Mouse (Mus musculus) heart, postnatal 25 days (tissue): Measurements from ENCODE around the gene Nsrp1. TPM values are rescaled to one million over a fixed set of nuclear protein-coding genes. Genes with fewer than 3 reads are reported as not detected.
A peak's percentile ranks its signal among the peaks of the same experiment; 100 is the strongest.
"Not testable (repeated sequence)": the region's sequence is repeated elsewhere in the genome, so short reads cannot be mapped to it uniquely, and the experiment has no call there.

Source experiments
- DNase-seq: peaks from one replicate; pipeline ENCODE4 v3.0.0; 2022; ENCODE audit warnings: low spot score
- intact Hi-C: fragments of 180-260 bp; cut with DNase I; formaldehyde crosslinking; loops from one replicate; pipeline ENCODE4 v1.15.1; 2025
- total RNA-seq, 2 experiments: library from RNA; stranded (reverse); gene quantifications; 2 replicates each; pipeline ENCODE4 v1.2.3; 2021

Gene Nsrp1
- total RNA-seq: 10 to 100 TPM in 1 of 2 experiments, 1 to 10 TPM in 1; 8.2 to 11.5 TPM

DNA sequence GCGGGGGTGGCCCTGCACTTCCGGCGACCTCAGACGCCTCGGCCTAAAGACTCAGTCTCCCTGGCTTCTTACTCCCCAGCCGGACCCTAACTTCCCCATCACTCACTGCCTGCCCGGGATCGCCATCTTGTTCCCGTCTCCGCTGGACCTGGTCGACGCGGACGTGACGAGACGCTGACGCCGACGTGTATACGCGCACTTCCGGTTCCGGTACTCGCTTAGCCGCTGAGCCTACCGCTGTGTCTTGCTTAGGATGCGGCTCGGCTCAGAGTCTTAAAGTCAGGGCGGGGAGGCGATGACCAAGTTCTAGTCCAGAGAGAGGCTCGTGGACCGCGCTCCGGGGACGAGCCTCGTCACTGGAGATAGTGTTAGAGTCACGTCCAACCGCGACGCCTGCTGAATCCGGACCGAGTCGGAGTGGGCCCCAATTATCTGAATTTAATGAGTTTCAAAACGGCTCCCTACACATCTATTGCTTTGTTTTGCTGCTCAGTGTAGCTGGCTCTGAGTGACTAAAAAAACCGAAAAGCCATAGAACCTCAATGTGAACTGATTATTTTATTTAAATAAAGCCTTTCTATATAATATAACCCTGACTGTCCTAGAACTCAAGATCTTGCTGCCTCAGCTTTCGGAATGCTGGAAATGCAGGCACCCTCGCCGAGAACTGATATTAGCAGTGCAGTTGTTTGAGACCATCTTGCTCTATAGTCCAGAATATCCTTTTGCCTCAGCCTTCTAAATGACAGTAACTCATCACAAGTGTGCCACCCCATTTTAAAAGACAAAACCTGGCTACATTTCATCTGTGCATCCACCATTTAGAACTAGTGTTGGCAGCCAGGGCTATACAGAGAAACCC is at the start of gene Nsrp1:
Gene Nsrp1, minus strand, starts transcription at position 163 of the 862 bp plus-strand sequence.
- intact Hi-C loops: no loop called here

DNA sequence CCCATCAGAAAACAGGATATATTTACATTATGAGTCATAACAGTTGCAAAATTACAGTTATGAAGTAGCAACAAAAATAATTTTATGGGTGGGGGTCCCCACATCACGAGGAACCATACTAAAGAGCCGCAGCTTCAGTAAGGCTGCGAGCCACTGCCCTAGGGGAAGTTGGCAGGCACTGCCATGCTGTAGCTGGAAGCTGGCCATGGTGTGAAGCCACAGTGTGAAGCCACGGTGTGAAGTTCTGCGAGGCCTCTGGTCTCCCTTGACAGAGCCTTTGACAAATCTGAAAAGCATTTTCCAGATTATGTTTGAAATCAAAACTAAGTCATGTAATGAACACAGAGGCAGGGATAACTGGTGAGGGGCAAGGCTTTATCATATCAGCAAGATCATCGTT is 32.9 kb upstream of the Nsrp1 start:
- intact Hi-C loops: no loop called here
- no peak for DNase-seq

More for the DNA sequence above, at the start of gene Nsrp1:
- DNase-seq: peak; percentile 89

DNA sequence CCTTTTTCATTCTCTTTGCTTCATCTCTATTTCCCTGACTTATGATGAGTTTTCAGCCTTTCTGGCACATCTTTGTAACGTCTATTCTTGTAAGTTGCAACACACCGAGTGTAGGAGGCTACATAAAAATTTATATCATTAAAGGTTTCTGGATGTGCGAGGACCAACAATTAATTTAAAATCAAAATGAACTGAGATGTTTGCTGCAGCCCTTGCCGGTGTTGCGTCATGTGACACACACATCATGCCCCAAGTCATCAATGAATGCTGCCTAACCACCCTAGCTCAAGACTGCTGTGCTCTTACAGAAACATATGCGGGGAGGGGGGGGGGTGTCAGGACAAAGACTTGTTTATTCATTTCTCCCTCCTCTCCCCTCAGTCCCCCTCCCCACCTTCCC is 30.2 kb upstream of the Nsrp1 start:
- intact Hi-C loops: no loop called here
- DNase-seq: no peak

DNA sequence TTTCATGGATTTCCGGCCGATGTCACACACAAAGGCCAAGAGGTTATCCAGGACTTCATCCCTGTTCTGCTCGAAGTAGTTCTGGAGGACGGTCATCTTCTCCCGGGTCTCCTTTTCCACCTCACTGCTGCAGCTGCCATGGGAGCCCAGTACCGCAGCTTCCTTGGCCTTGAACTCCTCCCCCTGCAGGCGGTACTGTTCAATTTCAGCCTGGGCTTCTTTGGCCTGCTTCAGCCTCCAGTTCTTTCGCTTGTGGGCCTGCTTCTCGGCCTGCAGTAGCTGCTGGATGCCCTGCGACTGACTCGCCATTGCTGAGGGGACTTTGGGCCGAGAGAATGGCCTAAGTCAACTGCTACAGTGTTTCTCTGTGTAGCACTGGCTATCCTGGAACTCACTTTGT is 29.6 kb upstream of the Nsrp1 start:
- DNase-seq, intact Hi-C loops: not testable (repeated sequence)

DNA sequence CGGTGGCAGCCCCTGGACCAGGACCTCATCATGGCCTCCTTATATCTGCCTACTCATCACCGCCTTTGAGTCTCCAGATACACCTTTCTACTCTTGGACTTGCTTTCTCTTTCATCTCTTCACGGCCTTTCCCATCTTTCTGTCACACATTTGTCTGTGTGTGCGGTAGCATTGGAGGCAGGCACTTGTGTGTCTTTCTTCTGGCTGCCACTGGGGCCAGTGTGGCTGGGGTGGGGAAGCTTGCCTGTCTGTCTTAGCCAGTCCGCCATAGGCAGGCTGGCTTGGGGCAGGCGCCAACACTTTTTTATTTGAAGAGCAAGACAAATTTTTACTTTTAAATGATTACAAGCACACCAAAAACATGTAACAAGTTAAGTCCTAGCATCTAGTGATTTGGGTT is 28.7 kb upstream of the Nsrp1 start:
- intact Hi-C loops: no loop called here
- no peak for DNase-seq

DNA sequence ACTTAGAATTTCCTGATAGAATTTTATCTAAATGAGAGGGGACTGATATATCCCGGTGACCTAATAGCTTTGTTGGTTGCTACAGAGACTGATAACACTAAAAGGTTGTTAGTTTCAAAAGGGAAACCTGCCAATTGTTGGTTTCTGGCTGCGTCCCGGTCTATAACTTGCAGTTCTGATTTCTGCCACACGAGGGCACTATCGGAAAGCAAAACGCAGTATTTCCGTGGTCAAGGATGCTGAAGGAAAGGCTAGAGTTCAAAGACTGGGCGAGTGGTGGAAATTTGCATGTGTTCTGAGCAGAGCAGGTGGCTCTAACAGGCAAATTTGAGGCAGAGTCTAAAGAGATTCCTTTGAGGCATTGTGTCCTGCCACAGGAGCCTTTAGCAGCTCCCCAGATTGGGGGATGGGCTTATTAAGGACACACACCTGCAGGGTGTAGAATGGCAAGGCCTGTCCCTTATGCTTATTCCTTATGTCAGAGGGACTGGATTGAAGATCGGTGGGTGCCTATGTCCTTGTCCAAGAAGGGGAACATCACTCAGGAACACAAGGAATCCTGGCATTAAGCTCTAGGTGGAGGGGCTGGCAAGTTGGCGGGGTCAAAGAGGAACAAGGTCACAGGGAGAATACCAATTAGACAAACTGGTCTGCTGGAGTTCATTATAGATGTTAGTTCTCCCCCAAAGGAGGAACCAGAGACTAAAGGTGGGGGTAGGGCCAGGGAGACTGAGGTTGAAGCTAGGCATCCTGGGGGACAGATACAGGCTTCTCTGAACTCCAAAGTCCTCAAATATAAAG is 22.1 kb upstream of the Nsrp1 start:
- intact Hi-C loops: loop anchor here (1.0 to 5.0 kb wide), 3 partner anchors 114 to 367 kb away; no protein-coding TSS in a partner anchor
- DNase-seq: peak; percentile 42

DNA sequence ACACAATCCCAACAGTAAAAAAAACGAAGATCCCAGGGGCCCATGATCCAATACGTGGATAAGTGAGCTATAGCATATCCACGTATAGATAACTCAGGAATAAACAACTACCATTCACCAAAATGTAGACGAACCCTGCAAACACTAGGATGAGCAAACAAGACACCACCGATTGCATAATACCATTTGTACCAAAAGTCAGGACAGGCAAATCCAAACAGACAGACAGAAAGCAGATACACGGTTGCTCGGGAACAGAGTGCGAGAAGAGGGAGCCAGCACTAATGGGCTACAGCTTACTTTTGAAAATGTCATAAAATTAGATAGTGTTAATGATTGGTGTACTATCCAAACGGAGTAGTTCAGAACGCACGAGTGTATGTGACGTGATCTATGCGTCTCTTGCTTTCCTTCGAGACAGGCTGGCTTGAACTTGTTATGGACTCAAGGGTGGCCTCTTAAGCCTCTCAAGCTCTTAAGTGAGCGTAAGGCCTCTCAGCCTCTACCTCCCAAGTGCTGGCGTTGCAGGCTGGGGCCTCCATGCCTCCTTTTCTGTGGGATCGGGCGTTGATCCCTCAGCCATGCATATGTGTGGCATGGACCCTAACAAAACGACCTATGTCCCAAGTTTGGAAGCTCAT is 20.2 kb upstream of the Nsrp1 start:
- intact Hi-C loops: loop anchor here (5.0 kb wide), 1 partner anchor 529 kb away; no protein-coding TSS in a partner anchor
- no peak for DNase-seq

DNA sequence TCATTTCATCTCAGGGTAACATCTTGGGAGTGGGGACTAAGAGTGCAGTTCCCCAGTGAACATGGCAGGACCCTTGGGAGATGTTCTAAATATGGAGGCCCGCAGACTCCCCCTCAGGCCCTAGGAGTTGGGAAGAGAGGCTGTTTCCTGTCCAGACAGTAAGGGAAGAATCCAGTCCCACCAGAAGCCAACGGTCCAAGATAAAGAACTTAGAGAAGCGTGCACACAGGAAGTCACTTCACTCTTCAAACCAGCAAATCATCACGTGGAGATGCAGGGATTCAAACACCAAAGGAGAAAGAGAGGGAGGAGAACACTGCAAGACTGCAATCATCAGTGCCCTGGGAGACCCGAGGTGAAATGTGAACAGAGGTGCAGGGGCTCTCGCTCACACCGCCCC is 18.8 kb upstream of the Nsrp1 start:
- intact Hi-C loops: loop anchor here (5.0 kb wide), 1 partner anchor 530 kb away; no protein-coding TSS in a partner anchor
- DNase-seq: no peak

DNA sequence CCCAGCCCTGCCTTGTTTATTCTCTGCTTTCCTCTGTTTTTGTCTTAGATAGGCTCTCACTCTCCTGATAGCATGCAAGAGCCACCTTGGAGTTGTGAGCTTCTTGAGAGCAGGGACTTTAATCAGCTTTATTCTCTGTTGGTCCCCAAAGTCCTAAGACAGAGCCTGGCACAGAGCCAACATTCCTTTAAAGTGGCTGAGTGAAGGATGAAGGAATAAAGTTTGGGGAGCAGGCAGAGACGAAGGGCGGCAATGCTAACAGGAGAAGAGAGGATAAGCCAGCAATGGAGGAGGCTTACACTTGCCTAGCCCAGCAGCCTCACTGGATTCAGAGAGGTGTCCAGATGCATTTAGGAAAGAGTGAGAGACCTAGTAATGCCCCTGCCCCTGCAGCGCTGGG is 18.3 kb upstream of the Nsrp1 start:
- DNase-seq: no peak
- intact Hi-C loops: loop anchor here (5.0 kb wide), 1 partner anchor 531 kb away; no protein-coding TSS in a partner anchor

DNA sequence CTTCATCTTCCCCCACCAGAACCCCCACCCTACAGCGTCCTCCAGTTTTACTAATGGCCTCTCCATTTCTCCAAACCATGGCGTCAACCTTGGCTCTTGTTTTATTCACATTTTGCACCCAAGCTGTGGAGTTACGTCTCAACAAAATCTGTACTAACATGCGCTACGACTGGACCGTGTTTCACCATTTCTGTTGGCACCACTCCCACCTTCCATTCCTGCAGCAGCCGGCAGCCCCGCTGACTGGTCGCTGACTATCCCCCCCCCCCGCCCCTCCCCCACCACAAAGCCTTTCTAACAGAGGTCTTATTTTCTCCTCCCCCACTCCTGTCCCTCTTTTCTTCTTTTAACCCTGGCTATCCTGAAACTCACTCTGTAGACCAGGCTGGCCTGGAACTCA is 17.0 kb upstream of the Nsrp1 start:
- DNase-seq: no peak
- intact Hi-C loops: loop anchor here (5.0 kb wide), 1 partner anchor 532 kb away; no protein-coding TSS in a partner anchor

DNA sequence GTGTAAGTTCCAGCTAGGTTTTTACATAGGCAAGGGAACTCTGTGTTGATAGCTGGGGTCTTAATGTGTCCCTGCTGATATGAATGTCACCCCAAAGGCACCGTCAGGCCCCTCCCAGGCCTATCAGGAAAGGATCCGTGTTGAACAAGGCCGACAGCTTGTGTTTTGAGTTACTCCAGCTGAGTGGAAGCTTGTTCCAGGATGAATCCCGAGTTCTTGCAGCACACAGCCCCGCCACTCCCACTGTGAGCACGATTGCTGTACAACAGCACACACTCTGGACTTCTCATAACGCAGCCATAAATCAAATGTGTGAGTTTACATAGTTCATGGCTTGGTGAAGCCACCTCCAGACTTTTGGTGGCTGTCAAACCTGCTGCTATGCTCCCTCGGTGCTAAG is 15.9 kb upstream of the Nsrp1 start:
- no peak for DNase-seq
- intact Hi-C loops: no loop called here

DNA sequence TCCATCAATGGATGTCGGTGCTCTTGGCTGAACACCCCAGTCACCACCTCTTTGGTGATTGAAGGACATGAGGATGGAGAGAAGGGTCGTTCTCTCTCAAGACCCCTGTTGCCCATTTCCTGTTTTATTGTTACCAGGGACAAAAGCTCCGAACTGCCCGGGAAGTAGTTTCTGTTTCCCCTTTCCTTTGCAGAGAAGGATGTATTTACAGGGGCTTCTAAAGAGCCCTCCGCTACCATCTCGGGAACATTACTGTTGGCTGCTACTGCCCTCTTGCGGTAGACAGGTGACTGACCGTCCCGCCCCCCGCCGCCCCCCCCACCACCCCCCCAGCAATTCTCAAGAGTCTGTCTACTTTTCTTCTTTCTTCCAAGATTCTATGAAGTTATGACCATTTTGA is 15.0 kb upstream of the Nsrp1 start:
- intact Hi-C loops: loop anchor here (1.0 kb wide), 1 partner anchor 96 kb away; no protein-coding TSS in a partner anchor
- DNase-seq: no peak

DNA sequence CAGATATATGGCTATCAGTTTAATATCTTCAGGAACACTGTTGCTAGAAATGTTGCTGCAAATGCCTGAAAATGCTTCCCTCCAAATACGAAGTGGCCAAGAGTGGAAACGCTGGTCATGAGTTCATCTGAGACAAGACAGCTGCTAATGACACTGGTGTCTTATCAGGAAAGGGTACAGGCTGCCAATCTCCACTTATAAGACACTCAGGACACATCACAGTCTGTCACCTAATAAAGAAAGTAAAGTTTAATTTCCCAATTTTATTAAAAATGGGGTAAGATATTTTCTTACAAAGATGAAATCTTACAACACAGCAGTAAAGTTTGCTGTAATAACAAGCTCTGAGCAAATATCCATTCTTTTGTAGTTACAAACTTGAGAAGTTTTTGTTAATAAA is 10.9 kb upstream of the Nsrp1 start:
- intact Hi-C loops: no loop called here
- DNase-seq: no peak

DNA sequence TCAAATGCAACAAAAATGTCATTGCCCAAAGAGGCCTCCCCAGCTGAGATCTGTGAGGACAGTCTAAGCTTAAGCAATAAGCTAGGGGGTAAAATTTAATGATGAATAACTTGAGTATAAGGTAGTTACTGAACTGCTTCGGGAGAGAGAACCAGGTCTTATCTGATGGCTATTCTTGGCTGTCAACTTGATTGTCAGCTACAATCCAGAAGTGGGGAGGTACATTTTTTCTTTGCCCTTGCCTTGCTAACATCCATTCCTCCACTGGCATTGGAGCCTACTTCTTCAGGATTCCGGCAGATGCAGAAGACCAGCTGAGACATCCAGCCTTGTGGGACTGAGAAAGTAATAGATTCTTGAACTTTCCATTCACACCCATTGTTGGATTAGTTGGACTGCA is 8.8 kb upstream of the Nsrp1 start:
- DNase-seq: no peak
- intact Hi-C loops: no loop called here

DNA sequence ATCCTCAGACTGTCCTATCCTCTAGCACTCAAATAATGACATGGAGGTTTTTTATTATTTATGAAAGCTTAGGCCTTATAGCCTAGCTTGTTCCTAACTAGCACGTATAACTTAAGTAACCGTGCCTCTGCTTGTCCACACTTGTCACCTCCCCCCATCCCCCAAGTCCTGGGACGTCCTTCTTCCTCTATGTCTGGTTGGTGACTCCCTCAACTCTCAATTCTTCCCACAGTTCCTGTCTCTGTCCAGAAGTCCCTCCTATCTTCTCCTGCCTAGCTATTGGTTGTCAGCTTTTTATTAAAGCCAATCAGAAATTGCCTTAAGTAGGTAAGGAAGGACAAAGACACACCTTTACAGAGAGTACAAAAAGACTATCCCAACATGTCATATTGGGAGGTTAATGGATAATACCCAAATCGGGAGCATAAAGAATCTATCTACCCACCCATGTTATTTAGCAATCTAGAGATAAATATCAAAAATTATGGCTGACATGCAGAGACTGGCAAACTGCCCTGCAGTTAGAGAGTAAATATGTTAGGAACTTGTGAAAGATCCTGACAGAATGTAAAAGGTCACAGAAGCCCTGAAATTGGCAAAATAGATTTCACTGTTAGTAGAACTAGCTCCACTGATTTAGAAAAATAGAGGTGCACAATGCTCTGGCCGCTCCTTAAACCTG is 5.9 kb upstream of the Nsrp1 start:
- intact Hi-C loops: no loop called here
- no peak for DNase-seq

DNA sequence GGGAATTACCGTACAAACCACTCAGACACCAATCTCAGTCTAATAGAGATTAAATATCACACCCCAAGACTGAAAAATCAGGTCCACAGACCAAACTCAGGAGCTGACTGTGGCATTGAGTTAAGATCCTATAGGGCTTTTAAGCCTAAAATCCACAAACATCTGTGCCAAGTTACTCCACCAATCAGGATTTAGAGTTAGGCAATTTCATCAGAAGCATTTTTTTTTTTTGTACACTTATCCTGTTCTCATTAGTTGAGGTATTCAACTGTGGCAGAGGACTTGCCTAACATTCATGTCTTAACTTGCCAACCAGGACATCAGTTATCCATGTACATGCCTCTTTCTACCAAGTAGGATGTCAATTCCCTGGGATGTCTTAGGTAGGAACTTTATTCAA is 1.1 kb upstream of the Nsrp1 start:
- intact Hi-C loops: no loop called here
- DNase-seq: no peak

DNA sequence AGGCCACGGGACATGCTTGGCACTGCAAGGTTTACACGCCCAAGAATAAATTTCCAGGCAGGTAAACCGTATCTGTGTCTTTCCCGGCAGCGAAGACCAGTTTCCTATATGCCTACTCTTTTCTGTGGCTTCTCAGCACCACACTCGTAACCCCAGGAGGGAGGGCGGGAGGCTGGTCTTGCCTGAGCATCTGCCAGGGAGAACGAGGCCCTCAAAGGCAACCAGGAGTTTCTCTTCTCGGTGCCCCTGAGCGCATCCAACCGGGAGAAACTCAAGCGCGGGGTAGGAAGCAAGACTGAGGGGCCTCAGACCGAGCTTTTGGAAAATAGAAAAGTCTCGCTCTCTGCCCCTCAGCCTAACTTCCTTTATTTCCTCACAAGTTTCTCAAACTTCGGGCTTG is 443 bp downstream of the Nsrp1 start:
- intact Hi-C loops: no loop called here
- DNase-seq: no peak

DNA sequence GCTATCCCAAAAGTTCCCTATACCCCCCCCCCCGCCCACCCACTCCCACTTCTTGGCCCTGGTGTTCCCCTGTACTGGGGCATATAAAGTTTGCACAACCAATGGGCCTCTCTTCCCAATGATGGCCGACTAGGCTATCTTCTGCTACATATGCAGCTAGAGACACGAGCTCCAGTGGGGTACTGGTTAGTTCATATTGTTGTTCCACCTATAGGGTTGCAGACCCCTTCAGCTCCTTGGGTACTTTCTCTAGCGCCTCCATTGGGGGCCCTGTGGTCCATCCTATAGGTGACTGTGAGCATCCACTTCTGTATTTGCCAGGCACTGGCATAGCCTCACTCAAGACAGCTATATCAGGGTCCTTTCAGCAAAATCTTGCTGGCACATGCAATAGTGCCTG is 904 bp downstream of the Nsrp1 start:
- intact Hi-C loops, DNase-seq: not testable (repeated sequence)

DNA sequence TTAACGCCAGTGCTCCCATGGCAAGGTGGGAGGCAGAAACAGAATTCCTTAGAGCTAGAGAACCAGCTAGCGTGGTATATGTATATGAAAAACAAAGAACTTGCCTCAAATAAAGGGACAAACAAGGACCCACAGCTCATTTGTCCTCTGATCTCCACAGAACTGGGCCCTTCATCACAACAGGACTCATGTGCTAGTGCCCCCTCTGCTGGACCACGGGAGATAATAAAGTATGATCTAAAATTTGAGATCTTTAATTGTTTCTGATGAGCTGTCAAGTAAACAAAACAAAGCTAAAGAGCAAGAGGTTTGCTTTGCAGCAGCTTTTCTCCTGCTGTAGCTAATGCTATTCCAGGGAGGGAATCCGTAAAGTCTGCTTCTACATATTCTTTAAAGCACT is 7.5 kb downstream of the Nsrp1 start:
- no peak for DNase-seq
- intact Hi-C loops: loop anchor here (5.0 kb wide), 1 partner anchor 73 kb away; the partner anchor contains the start of gene Slc6a4

DNA sequence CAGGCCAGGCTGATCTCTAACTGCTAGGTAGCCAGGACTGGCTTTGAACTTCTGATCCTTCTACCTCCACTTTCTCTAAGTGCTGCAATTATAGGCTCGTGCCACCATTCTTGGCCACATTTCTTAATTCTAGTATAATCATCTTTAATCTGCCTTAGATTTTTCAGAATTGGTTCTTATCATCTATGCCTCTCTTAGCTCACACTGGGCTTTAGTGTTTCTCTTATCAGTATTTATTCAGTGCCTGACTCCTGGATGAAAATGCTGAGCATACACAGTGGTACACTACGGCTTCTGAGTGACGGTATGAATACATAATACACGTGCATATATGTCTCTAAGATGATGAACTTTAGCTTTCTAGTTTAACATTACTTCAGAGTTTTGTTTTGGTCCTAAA is 9.4 kb downstream of the Nsrp1 start:
- no peak for DNase-seq
- intact Hi-C loops: no loop called here
